Mouse (Mus musculus) megakaryocyte progenitor cell, adult 5-6 weeks (primary cell): Measurements from ENCODE around the gene Rbm6. TPM values are rescaled to one million over a fixed set of nuclear protein-coding genes. Genes with fewer than 3 reads are reported as not detected.

Experiments
- ATAC-seq: replicated peaks from 2 replicates; pipeline ENCODE4 v1.8.0; 2016; ENCODE audit warnings: mild to moderate bottlenecking, moderate TSS enrichment, inconsistent platforms; ENCODE audit not compliant: poor library complexity
- total RNA-seq, 2 experiments: library from RNA; stranded (forward) in 1 of 2; stranded (reverse) in 1 of 2; fragments of 157-497, 149-512 nt in 1 of 2; fragments of 200-1000 nt in 1 of 2; gene quantifications; 2 replicates each; pipeline versions ENCODE4 v1.2.3 to v1.2.4; 2015 to 2017

The Rbm6 gene
- total RNA-seq, 2 experiments from 2014 or later = 80.7 to 131 TPM

- ATAC-seq = no peak
These were observed 7.4 kb upstream of the Rbm6 start for GRCm38 (mm10) chr9:107880411-107880810.

- ATAC-seq = peak; percentile 97
These were observed 513 bp downstream of the Rbm6 start for GRCm38 (mm10) chr9:107872350-107873098.

DNA sequence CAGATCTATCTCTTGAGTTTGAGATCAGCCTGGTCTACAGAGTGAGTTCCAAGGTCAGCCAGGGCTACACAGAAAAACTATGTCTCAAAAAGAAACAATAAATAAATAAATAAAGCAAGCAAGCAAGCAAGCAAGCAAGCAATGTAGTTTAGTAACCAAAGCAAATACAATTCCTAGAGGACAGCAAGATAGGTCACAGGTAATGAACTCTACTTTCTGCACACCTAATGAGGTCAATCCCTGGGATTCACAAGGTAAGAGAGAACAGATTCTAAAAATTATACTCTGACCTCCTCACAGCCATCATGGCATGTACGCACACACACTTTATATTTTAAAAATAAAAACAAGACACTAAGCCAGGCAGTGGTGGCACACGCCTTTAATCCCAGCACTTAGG is 7.0 kb downstream of the Rbm6 start:
- ATAC-seq = no peak

GRCm38 (mm10) chr9:107864493-107864892 is 8.5 kb downstream of the Rbm6 start:
- no peak for ATAC-seq

GRCm38 (mm10) chr9:107858343-107858742 is 14.7 kb downstream of the Rbm6 start:
- ATAC-seq = peak; percentile 95

- ATAC-seq = no peak
These were observed 24.1 kb downstream of the Rbm6 start for GRCm38 (mm10) chr9:107848922-107849321.

DNA sequence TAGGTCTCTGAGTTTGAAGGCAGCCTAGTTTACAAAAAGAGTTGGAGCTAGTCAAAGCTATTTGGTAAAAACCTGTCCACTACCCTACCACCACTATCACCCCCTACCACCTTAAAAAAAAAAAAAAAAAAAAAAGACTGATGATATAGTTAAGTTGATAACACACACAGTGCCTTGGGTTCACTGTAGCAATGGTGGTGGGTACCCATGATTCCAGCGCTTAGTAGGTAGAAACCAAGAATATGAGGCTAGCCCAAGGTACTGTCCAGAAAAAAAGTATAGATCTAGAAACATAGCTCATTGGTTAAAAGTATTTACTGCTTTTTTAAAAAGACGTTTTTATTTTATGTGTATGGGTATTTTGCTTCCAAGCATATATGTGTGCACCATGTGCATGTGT is 30.3 kb downstream of the Rbm6 start:
- no peak for ATAC-seq

DNA sequence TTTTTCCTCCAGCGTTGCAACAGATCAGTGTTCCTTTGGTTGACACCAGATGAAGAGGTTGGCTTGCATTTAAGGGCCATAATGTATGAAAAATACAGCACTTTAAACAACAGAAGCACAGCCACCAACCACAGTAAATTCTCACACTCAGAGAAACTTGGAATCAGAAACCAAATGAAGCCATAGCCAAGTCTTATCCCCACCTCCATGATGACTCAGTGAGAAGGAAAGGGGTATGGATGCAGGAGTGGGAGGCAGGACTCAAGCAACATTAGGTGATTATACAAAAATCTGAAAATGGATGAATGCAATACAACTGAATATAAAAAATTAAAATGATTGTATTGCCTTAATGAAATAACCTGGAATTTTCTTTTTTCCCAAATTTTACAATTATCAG is 34.2 kb downstream of the Rbm6 start:
- no peak for ATAC-seq

- peak; percentile 57; the same call in 1 of the 2 replicates for ATAC-seq
These were observed 39.2 kb downstream of the Rbm6 start for GRCm38 (mm10) chr9:107833826-107834225.

- ATAC-seq = no peak
These were observed 41.3 kb downstream of the Rbm6 start for GRCm38 (mm10) chr9:107831765-107832164.

DNA sequence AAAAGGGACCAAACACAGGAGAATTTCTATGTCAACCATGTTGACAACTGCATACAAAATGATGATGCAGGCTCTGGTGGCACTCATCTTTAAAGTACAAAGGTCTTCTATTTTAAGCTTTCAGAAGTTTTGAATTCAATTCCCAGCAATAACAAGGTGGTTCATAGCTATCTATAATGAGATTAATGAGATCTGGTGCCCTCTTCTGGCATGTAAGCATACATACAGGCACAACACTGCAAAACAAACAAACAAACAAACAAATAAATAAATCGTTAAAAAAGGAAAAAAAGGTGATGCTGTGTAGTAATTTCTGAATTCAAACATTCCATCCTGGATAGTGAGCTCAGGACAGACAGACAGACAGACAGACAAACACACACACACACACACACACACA is 60.9 kb downstream of the Rbm6 start:
- ATAC-seq = no peak

- ATAC-seq = peak; percentile 90
These were observed 62.1 kb downstream of the Rbm6 start for GRCm38 (mm10) chr9:107810985-107811384.

DNA sequence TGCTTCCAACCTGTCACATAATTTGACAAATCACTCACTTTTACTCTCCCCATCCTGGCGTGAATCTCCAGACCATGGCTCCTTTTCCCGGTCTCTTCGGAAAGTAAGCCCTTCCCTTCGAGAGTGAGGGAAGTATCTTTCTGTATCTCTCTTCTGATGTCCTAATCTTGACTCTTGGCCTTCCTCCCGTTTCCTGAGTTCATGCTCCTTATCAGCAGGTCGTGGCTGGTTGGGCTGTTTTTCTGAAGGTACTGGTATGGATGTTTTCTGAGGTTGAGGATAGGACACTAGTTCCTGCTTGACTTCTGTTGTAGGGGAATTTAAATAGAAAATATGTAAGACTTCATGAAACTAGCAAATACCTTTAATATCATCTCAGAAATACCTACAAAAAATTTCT is 81.3 kb downstream of the Rbm6 start:
- ATAC-seq = peak; percentile 48; the same call in 1 of the 2 replicates

- ATAC-seq = peak; percentile 58
These were observed 90.4 kb downstream of the Rbm6 start for GRCm38 (mm10) chr9:107782536-107783203.

DNA sequence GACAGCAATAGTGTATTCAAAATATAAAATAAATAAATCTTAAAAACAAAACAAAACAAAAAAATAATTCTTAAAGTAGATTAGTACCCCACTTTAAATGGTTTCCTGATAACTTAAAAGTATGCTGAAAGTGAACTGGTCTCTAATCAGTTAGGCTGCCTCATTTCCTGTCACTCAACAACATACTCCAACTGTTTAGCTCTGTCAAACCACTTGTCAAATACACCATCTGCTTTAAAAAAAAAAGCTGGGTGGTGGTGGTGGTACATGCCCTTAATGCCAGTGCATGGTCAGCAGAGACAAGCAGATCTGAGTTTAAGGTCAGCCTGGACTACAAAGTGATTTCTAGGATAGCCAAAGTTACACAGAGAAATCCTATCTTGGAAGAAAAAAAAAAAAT is 96.2 kb downstream of the Rbm6 start:
- ATAC-seq = peak; percentile 29; the same call in 1 of the 2 replicates

GRCm38 (mm10) chr9:107774411-107774810 is 98.6 kb downstream of the Rbm6 start:
- ATAC-seq = no peak

- ATAC-seq = no peak
These were observed 101.3 kb downstream of the Rbm6 start for GRCm38 (mm10) chr9:107771782-107772181.

- peak; percentile 99 for ATAC-seq
These were observed 102.4 kb downstream of the Rbm6 start, which contains the start of gene Rbm5 for GRCm38 (mm10) chr9:107770374-107771290. TSS of gene Rbm5 (minus strand) at chr9:107770996.

GRCm38 (mm10) chr9:107770037-107770373 is 103.0 kb downstream of the Rbm6 start:
- no peak for ATAC-seq

DNA sequence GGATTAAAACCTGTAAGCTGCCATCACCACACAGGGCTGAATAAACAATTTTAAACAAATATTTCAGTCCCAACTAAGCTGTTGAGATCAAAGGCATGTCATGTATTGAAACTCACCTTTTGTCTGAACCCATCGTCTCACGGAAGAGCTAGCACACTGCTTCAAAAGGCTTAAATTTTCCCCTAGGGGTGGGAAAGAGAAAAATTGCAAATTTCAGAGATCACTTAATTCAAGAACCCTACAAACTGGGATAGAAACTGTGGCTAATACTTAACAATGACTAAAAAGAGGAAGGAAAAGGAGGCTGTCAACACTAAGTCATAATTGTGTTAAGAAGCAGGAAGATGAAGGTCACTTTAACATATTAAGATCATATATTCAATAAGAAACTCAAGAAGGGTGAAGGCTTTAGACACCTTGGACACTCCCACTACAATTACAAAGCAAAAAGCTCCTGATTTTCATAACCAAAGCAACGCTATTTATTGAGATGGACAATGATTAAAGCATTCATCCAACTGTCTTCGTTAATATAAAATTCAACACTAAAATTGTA is 103.5 kb downstream of the Rbm6 start:
- ATAC-seq = no peak

DNA sequence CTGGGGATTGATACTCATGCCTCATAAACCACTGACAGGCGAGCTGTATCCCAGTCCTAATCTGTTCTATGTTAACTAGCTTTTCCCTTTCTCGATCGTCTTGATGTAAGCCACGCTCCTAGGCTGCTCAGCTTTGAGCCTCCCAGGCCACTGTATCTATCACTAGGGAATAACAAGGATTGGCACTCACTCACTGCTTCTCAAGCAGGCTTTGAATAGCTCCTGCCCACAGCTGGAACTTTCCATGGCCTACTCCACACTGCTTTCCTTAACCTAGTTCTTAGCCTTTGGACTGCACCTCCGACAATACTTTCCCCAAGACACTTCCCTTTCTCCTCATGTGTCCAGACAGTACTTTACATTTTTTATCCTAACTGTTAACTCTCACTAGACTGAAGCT is 104.2 kb downstream of the Rbm6 start:
- ATAC-seq = no peak
